Mouse (Mus musculus): ENCODE results near the gene Tfeb. TPM values are rescaled to one million over a fixed set of nuclear protein-coding genes. Genes with fewer than 3 reads are reported as not detected.

The Tfeb gene
- polyA plus RNA-seq, 1 experiment from 2014 or later, result 11.5 TPM

- Histone ChIP-seq H3K27me3 (ENCODE audit: control insufficient read depth, insufficient read depth, low read length) (no peaks in the 10 kb centered on the region), H3K36me3 (ENCODE audit: control insufficient read depth, insufficient read depth, low read length) (no peaks in the 10 kb centered on the region), H3K27ac (ENCODE audit: low read length) (no peak overlapping the region), H3K4me1 (ENCODE audit: control insufficient read depth, insufficient read depth, low read length) (peaks cover 11% of the 10 kb centered on the region; the same call in 1 of the 2 replicates), H3K9ac (ENCODE audit: low read length) (no peak overlapping the region), H3K4me2 (ENCODE audit: low read depth, low read length) (no peak overlapping the region), H3K9me3 (replicated peaks; ENCODE audit: control insufficient read depth, low read length) (no peaks in the 10 kb centered on the region), H3K4me3 (replicated peaks; ENCODE audit: low read length) (no peak overlapping the region)
- 46% methylated on average over 13 of the region's 13 CpGs for WGBS
- no peak for ATAC-seq (ENCODE audit: insufficient read depth, low FRiP score)
Measured at GRCm38 (mm10) chr17:47805047-47805835, 68.4 kb downstream of the Tfeb start.

GRCm38 (mm10) chr17:47806230-47806629, 69.4 kb downstream of the Tfeb start:
- peak; percentile 73; the same call in 1 of the 2 replicates for ATAC-seq (ENCODE audit: insufficient read depth, low FRiP score)
- Histone ChIP-seq H3K4me1 (ENCODE audit: control insufficient read depth, insufficient read depth, low read length) (peaks cover 11% of the 10 kb centered on the region; the same call in 1 of the 2 replicates), H3K9ac (ENCODE audit: low read length) (no peak overlapping the region), H3K9me3 (replicated peaks; ENCODE audit: control insufficient read depth, low read length) (no peaks in the 10 kb centered on the region), H3K27me3 (ENCODE audit: control insufficient read depth, insufficient read depth, low read length) (no peaks in the 10 kb centered on the region), H3K36me3 (ENCODE audit: control insufficient read depth, insufficient read depth, low read length) (no peaks in the 10 kb centered on the region), H3K27ac (ENCODE audit: low read length) (peak overlapping the region; percentile 72), H3K4me2 (ENCODE audit: low read depth, low read length) (peak overlapping the region; percentile 20; the same call in 1 of the 2 replicates), H3K4me3 (replicated peaks; ENCODE audit: low read length) (no peak overlapping the region)
- 34% methylated on average over 9 of the region's 9 CpGs for WGBS

- 65% methylated on average over 15 of the region's 15 CpGs for WGBS
Measured at GRCm38 (mm10) chr17:47811265-47811800, 74.5 kb downstream of the Tfeb start.

GRCm38 (mm10) chr17:47812200-47812599, 75.4 kb downstream of the Tfeb start:
- H3K9ac ChIP-seq (ENCODE audit: low read length), result no peak overlapping the region
- no peaks in the 10 kb centered on the region for H3K27me3 ChIP-seq (ENCODE audit: control insufficient read depth, insufficient read depth, low read length)
- H3K36me3 ChIP-seq (ENCODE audit: control insufficient read depth, insufficient read depth, low read length), result peaks cover 4% of the 10 kb centered on the region; the same call in 1 of the 2 replicates
- no peaks in the 10 kb centered on the region for H3K9me3 ChIP-seq (replicated peaks; ENCODE audit: control insufficient read depth, low read length)
- ATAC-seq (ENCODE audit: insufficient read depth, low FRiP score), result no peak
- no peak overlapping the region for H3K4me2 ChIP-seq (ENCODE audit: low read depth, low read length)
- no peak overlapping the region for H3K4me3 ChIP-seq (replicated peaks; ENCODE audit: low read length)
- H3K27ac ChIP-seq (ENCODE audit: low read length), result no peak overlapping the region
- WGBS, result 85% methylated on average over 6 of the region's 6 CpGs
- H3K4me1 ChIP-seq (ENCODE audit: control insufficient read depth, insufficient read depth, low read length), result peaks cover 19% of the 10 kb centered on the region

More at GRCm38 (mm10) chr17:47811265-47811800, 74.5 kb downstream of the Tfeb start:
- no peak overlapping the region for H3K9ac ChIP-seq (ENCODE audit: low read length)
- no peaks in the 10 kb centered on the region for H3K27me3 ChIP-seq (ENCODE audit: control insufficient read depth, insufficient read depth, low read length)
- no peak overlapping the region for H3K27ac ChIP-seq (ENCODE audit: low read length)
- no peak overlapping the region for H3K4me3 ChIP-seq (replicated peaks; ENCODE audit: low read length)
- H3K4me2 ChIP-seq (ENCODE audit: low read depth, low read length), result no peak overlapping the region
- H3K9me3 ChIP-seq (replicated peaks; ENCODE audit: control insufficient read depth, low read length), result no peaks in the 10 kb centered on the region
- H3K36me3 ChIP-seq (ENCODE audit: control insufficient read depth, insufficient read depth, low read length), result peaks cover 3% of the 10 kb centered on the region; the same call in 1 of the 2 replicates
- peaks cover 22% of the 10 kb centered on the region for H3K4me1 ChIP-seq (ENCODE audit: control insufficient read depth, insufficient read depth, low read length)
- no peak for ATAC-seq (ENCODE audit: insufficient read depth, low FRiP score)

GRCm38 (mm10) chr17:47813616-47814015, 76.8 kb downstream of the Tfeb start:
- H3K4me2 ChIP-seq (ENCODE audit: low read depth, low read length), result no peak overlapping the region
- H3K4me1 ChIP-seq (ENCODE audit: control insufficient read depth, insufficient read depth, low read length), result peaks cover 19% of the 10 kb centered on the region
- ATAC-seq (ENCODE audit: insufficient read depth, low FRiP score), result peak; percentile 28; the same call in 1 of the 2 replicates
- 46% methylated on average over 5 of the region's 5 CpGs for WGBS
- H3K4me3 ChIP-seq (replicated peaks; ENCODE audit: low read length), result no peak overlapping the region
- peaks cover 10% of the 10 kb centered on the region; the same call in 1 of the 2 replicates for H3K36me3 ChIP-seq (ENCODE audit: control insufficient read depth, insufficient read depth, low read length)
- H3K27me3 ChIP-seq (ENCODE audit: control insufficient read depth, insufficient read depth, low read length), result no peaks in the 10 kb centered on the region
- H3K9me3 ChIP-seq (replicated peaks; ENCODE audit: control insufficient read depth, low read length), result no peaks in the 10 kb centered on the region
- H3K9ac ChIP-seq (ENCODE audit: low read length), result no peak overlapping the region
- peak overlapping the region; percentile 46 for H3K27ac ChIP-seq (ENCODE audit: low read length)

- no peak for ATAC-seq (ENCODE audit: insufficient read depth, low FRiP score)
- H3K36me3 ChIP-seq (ENCODE audit: control insufficient read depth, insufficient read depth, low read length), result peaks cover 13% of the 10 kb centered on the region
- H3K9me3 ChIP-seq (replicated peaks; ENCODE audit: control insufficient read depth, low read length), result no peaks in the 10 kb centered on the region
- H3K4me2 ChIP-seq (ENCODE audit: low read depth, low read length), result no peak overlapping the region
- H3K27ac ChIP-seq (ENCODE audit: low read length), result 0 out of 2 replicates have a peak overlapping the region, but pooled peaks have one; percentile 46
- no peak overlapping the region for H3K9ac ChIP-seq (ENCODE audit: low read length)
- H3K4me1 ChIP-seq (ENCODE audit: control insufficient read depth, insufficient read depth, low read length), result peaks cover 19% of the 10 kb centered on the region
- H3K27me3 ChIP-seq (ENCODE audit: control insufficient read depth, insufficient read depth, low read length), result no peaks in the 10 kb centered on the region
- H3K4me3 ChIP-seq (replicated peaks; ENCODE audit: low read length), result no peak overlapping the region
- 29% methylated on average over 6 of the region's 6 CpGs for WGBS
Measured at GRCm38 (mm10) chr17:47814496-47814895, 77.7 kb downstream of the Tfeb start.

GRCm38 (mm10) chr17:47815446-47815845, 78.6 kb downstream of the Tfeb start:
- ATAC-seq (ENCODE audit: insufficient read depth, low FRiP score), result no peak; the same call in 1 of the 2 replicates
- WGBS, result 52% methylated on average over 10 of the region's 10 CpGs
- Histone ChIP-seq H3K4me1 (ENCODE audit: control insufficient read depth, insufficient read depth, low read length) (peaks cover 19% of the 10 kb centered on the region), H3K4me3 (replicated peaks; ENCODE audit: low read length) (no peak overlapping the region), H3K27ac (ENCODE audit: low read length) (no peak overlapping the region), H3K9ac (ENCODE audit: low read length) (no peak overlapping the region), H3K4me2 (ENCODE audit: low read depth, low read length) (no peak overlapping the region), H3K36me3 (ENCODE audit: control insufficient read depth, insufficient read depth, low read length) (peaks cover 19% of the 10 kb centered on the region), H3K9me3 (replicated peaks; ENCODE audit: control insufficient read depth, low read length) (no peaks in the 10 kb centered on the region), H3K27me3 (ENCODE audit: control insufficient read depth, insufficient read depth, low read length) (no peaks in the 10 kb centered on the region)

- H3K4me1 ChIP-seq (ENCODE audit: control insufficient read depth, insufficient read depth, low read length), result peaks cover 30% of the 10 kb centered on the region
- H3K4me2 ChIP-seq (ENCODE audit: low read depth, low read length), result no peak overlapping the region
- H3K4me3 ChIP-seq (replicated peaks; ENCODE audit: low read length), result no peak overlapping the region
- no peaks in the 10 kb centered on the region for H3K27me3 ChIP-seq (ENCODE audit: control insufficient read depth, insufficient read depth, low read length)
- 89% methylated on average over 13 of the region's 13 CpGs for WGBS
- H3K9ac ChIP-seq (ENCODE audit: low read length), result no peak overlapping the region
- peaks cover 19% of the 10 kb centered on the region for H3K36me3 ChIP-seq (ENCODE audit: control insufficient read depth, insufficient read depth, low read length)
- H3K27ac ChIP-seq (ENCODE audit: low read length), result no peak overlapping the region
- H3K9me3 ChIP-seq (replicated peaks; ENCODE audit: control insufficient read depth, low read length), result no peaks in the 10 kb centered on the region
- ATAC-seq (ENCODE audit: insufficient read depth, low FRiP score), result no peak
Measured at GRCm38 (mm10) chr17:47818038-47818725, 81.4 kb downstream of the Tfeb start.

Data from stomach, embryonic 16.5 days (tissue).